Mouse (Mus musculus): ENCODE measurements around the gene Mfsd1. TPM values are rescaled to one million over a fixed set of nuclear protein-coding genes. Genes with fewer than 3 reads are reported as not detected.
A peak's percentile ranks its signal among the peaks of the same experiment; 100 is the strongest.

Gene Mfsd1
- 10 to 100 TPM; 35.4 to 36.9 TPM for total RNA-seq (2021)
- long read RNA-seq, experiment 1, transcript Mfsd1-201 (16 exons, 3,011 nt): major isoform, 41 of 54 reads
- long read RNA-seq, experiment 1, partial matches to known transcripts: 4 of 54 reads
- long read RNA-seq, experiment 1, other reads (novel, unspliced or antisense): 9 of 54 reads
- long read RNA-seq, experiment 2, transcript Mfsd1-201 (16 exons, 3,011 nt): major isoform, 62 of 64 reads
- long read RNA-seq, experiment 2, partial matches to known transcripts: 0 of 64 reads
- long read RNA-seq, experiment 2, other reads (novel, unspliced or antisense): 2 of 64 reads

DNA sequence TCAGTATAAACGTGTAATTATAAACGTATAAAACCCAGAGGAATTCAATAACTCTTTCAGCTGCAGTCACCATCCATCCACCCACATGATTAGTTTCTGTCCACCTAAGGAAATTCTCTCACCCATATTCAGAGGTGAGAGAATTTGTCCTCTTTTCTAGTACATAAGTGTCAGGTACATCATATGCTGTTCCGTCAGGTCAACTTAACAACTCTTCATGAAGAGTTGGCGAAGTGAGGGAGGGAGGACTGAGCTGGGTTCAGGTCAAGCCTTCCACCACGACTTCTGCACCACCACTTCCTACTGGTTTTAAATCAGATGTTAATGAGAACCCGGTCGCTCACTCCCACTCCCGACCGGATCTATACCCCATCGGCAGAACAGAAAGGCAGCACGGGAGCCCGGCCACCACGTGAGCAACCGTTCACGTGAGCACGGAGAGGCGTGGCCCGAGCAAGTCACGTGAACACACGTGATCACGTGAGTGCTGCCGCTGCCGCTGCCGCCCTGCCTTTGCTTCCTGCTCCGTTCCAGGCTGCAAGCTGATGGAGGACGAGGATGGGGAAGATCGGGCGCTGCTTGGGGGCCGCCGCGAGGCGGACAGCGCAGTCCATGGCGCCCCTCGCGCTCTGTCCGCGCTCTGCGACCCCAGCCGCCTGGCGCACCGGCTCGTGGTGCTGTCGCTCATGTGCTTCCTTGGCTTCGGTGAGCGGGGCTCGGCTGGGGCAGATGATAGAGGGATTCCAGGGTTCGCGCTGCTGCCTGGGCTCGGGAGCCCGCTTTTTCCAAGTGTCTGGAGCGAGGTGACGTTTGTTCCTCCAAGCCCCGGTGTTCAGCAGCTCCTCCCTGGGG is at the start of gene Mfsd1:
TSS of gene Mfsd1 (plus strand) at position 469 of the 852 bp plus-strand sequence.
- DNase-seq (ENCODE audit: low spot score in 2 of 2): peak; percentile 81 to 84

DNA sequence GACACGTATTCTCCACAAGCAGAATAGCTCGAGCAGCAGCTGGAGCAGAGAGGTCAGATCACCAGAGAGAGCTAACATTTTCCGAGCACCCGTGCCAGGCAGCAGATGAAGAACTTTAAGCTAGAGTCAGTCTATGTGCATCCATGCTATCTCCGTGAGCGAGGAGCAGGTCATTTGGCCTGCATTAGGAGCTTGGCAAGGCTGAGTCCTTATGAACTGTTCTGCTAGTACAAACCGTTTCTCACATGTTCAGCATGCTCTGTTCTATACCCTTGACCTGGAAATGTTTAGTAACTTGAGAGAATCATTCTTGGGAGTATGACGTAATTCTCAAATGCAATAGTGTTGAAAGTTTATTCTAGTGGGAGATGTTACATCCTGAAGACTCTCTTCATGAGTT is 38.9 kb upstream of the Mfsd1 start:
- no peak for DNase-seq (ENCODE audit: low spot score in 2 of 2)

DNA sequence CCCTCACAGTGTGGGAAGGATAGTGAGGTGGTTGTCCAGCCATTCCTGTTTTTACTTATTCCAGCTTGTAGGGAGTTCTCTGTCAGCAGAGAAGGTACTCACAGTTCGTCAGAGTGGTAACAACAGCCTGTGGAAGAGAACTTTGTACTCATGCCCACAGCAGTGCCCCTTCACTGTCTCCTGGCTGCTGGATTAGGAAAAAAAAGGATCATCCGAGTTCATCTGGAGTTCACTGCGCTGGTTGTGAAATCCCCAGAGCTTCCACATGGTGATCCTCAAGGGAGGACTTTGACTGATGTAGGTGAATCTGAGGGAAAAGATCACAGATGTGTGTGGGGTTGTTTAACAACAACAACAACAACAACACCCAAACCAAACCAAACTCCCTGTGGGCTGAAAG is 31.3 kb upstream of the Mfsd1 start:
- DNase-seq (ENCODE audit: low spot score in 2 of 2): no peak

DNA sequence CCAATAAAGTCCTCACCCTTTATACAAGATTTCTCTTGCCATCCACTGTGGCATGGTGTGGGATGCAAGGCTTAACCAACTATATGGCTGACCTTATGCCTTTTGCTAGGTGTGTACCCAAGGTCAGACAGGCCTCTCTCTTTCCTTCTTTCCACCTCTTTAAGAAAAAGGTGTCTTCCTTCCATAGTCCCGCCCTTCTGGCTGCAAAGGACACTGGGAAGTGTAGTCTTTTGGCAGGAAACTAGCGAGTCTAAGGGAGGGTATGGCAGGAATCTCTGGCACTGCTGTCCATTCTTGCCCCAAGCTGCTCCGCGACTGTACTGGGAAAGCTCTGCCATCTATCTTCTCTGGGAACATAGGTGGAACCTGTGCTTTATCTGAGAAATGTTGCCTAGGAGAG is 29.3 kb upstream of the Mfsd1 start:
- no peak for DNase-seq (ENCODE audit: low spot score in 2 of 2)

DNA sequence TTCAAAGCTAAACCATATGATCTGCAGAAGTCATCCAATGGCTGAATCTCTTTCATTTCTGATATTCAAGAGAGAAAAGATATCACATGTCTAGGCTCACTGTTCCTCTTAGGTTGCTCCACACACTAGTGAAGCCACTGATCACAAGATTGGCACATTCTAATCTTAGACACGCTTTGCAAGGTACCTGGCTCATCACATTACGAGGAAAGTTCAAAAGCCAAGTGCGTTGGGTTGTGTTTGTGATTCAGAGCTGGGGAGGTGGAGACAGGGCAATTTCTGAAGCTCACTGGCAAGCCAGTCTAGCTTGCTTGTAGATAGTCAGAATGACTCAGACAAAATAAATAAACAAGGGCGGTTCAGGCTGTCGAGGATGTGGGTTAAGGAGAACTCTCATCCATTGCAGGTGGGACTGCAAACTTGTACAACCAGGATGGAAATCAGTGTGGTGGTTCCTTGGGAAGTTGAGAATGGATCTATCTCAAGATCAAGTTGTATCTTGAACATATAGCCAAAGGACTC is 28.6 kb upstream of the Mfsd1 start:
- DNase-seq (ENCODE audit: low spot score in 2 of 2): no peak

DNA sequence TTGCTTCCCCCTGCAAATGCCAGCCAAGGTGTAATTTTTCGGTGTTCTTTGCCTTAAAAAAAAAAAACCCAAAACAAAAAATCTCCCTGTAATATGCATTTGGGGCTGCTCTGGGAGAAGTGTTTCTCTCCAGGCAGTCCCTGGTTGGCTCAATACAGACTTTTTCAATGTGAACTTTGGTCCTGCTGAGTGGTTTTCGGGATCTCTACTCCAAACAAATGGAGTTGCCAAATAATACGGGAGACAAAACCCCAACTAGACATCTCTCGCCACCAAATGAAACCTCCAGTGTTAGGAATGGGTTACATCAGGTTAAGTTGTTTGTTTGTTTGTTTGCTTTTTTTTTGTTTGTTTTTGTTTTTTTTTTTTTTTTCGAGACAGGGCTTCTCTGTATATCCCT is 27.3 kb upstream of the Mfsd1 start:
- DNase-seq (ENCODE audit: low spot score in 2 of 2): no peak

DNA sequence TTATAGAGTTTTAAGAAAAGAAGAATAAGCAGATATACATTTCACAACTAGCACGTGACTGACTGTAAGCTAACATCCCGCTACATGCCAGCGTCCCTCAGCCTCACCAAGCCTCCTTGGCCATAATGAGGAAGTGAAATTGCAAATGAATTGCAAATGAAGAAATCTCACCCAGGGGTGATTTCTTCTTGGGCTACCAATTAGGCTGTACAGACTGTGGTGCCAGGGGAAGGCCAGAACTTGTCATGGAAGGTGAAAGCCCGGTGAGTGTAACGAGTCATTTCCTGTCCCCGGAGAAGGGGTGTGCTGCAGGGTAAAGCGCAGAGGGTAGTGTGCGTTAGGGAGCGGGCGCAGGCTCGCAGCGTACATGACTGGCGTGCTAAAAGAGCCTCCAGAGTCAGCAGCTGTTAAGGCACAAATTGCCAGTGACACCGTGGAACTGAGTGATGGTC is 25.3 kb upstream of the Mfsd1 start:
- DNase-seq (ENCODE audit: low spot score in 2 of 2): no peak

DNA sequence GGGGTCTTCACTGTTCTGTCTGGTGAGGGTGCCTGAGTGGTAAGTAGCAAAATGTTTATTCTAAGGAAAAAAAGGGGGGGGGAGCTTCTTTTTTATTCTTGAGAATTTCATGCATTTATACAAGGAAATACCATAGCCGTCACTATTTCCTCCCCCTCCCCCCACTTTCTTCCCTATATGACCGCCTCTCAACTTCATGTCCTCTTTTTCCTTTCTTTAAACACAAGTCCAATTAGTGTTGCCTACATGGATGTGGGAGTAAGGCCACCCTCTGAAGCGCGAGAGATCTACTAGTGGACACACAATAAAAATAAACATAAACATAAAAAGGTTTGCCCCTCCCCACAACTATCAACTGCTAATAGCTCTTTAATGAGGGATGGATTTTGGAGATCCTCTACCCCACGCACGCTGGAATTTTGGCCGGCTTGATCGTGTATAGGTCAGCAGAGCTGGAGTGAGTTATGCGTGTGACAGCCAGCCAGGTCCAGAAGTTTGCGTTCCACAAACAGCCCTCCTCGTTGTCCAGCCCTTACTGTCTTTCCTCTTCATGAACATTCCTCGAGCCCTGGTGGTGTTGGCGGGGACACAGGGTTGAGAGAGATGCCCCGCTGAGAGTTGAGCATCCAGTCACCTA is 24.7 kb upstream of the Mfsd1 start:
- DNase-seq (ENCODE audit: low spot score in 2 of 2): no peak

DNA sequence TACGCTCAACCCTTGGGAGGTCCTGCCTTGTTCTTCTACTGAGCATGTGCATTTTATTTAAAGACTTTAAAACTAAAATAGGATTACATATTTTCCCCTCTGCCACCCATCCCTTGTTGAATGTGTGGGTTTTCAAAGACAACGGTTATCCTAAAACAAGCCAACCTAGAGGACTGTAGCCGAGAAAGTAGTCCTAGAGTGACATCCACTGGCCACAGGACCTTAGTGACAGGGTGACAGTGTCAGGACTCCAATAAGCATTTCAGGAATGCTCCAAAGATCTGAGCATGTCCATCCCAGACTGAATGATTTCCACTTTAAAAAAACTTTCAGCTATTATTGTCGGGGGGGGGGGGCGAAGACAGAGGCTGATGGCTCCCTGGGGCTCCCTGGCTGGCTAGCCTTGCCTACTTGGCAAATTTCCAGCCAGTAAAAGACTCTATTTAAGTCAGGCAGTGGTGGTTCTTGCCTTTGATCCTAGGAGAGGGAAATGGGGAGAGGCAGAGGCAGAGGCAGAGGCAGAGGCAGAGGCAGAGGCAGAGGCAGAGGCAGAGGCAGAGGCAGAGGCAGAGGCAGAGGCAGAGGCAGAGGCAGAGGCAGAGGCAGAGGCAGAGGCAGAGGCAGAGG is 17.7 kb upstream of the Mfsd1 start:
- DNase-seq (ENCODE audit: low spot score in 2 of 2): no peak

DNA sequence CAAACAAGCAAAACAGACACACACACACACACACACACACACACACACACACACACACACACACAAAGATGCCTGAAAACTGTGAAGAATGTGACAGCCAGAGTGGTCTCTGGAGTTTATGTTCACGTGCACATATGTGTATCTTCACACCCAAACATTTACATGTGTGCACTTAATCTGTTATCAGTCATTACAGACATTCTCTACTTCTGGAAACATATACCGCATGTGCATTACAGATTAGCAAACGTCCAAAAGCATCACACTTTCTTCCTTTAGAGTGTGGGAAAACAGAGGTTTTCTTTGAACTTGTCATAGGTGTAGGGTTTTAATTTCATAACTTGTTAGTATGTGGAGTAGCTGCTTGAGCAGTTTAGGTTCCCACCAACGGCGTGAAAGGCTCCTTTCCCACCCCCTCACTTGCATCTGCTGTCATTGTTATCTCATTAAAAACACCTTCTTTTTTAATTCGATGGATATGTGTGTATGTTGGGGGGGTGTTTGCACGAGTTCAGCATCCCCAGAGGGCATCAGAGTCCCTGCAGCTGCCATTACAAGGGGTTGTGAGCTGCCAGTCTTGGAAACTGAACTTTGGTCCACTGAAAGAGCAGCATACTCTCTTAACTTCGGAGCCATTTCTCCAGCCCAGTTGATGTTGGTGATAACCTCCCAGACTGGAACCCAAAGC is 16.9 kb upstream of the Mfsd1 start:
- no peak for DNase-seq (ENCODE audit: low spot score in 2 of 2)

DNA sequence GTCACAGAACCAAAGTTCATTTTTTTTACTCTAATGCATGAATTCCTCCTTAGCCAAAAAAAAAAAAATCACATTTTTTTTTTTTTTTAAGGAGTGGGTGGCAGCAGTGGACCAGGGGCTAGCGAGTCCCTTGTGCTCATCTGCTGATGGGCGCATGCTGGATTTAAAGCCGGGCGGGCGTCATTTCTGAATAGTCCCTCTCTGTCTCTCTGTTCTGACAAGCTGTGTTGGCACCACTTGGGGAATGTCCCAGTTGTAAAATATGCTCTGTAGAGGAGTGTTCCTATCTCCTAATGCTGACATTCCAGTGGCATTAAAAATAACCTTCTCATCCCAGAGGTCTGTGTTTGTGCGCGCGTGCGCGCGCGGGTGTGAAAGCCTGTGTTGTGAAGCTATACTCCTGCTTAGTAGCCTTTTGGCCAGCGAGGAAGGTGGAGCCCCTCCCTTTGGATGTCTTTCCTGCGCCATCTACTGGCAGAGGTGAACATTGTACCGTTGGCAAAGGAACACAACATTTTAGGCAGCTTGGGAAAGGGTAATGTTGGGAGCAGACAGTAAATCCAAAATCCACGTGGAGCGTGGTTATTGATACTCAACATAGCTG is 14.4 kb upstream of the Mfsd1 start:
- peak; percentile 37 to 61 for DNase-seq (ENCODE audit: low spot score in 2 of 2)

DNA sequence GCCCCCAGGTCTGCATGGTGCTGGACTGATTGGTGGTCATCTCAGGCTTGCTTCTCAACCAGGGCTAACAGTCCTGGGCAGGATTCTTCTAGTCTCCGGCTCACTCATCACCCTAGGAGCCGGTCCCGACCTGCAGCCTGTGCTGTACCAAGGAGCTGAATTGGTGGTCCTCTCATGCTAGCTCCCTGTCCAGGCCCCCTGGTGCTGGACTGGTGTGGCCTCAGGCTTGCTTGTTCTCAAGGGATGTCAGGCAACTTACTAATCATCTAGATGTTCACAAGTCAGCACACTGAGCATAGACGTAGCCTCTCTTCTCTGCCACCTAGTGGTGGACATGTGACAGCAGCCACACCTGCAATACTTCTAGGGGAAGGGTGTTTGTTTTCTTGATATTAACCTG is 9.6 kb upstream of the Mfsd1 start:
- DNase-seq (ENCODE audit: low spot score in 2 of 2): no peak

DNA sequence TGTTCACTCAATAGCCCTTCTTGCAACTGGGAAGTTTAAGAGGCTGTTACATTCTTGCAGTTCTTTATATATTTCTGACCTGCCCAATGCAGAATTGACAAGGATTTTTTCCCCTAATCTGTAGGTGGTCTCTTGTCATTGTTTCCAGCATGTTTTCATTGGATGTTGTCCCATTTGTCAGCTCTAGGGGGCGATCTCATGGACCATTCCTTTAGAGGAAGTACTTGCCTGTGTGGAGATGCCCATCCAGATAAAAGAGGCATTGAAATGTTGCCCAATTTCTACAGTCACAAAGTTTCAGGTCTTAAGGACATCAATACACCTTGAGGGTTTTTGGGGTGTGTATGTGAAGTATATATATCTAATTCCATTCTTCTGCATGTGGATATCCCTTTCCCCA is 9.0 kb upstream of the Mfsd1 start:
- no peak for DNase-seq (ENCODE audit: low spot score in 2 of 2)

DNA sequence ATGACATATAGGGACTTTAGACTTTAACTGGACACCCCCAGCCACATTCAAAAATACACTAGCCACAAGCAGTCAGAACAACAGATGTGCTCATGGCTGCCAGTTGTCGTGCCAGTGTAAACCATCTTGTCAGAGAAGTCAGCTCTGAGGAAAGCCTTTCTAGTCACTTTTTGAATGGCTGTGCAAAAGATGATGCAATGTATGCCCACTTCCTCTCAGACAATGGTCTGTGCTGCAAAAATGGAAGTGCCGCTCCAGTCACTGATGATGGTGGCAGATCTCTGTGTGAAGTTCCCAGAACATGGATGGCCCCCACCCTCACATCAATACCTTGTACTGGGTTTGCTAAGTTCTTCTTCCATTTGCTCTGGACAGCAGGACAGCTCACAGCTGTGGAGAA is 6.3 kb upstream of the Mfsd1 start:
- DNase-seq (ENCODE audit: low spot score in 2 of 2): no peak

DNA sequence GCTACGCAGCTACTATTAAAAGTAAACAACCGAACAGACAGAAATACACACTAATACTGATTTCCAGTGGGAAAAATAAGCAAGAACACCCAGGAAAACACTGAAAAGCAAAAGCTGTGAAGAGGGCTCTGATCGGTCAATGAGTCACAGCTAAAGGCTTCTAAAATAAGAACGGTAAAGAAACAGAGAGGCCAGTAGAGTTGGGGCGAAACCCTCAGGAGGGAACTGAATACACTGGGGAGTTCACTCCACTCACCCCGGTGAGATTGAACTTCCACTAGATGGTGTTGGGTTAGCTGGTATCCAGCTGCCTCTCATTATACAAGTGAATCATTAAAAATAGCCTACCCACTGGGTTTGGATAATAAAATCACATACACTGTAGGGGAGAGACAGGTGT is 5.8 kb upstream of the Mfsd1 start:
- no peak for DNase-seq (ENCODE audit: low spot score in 2 of 2)

DNA sequence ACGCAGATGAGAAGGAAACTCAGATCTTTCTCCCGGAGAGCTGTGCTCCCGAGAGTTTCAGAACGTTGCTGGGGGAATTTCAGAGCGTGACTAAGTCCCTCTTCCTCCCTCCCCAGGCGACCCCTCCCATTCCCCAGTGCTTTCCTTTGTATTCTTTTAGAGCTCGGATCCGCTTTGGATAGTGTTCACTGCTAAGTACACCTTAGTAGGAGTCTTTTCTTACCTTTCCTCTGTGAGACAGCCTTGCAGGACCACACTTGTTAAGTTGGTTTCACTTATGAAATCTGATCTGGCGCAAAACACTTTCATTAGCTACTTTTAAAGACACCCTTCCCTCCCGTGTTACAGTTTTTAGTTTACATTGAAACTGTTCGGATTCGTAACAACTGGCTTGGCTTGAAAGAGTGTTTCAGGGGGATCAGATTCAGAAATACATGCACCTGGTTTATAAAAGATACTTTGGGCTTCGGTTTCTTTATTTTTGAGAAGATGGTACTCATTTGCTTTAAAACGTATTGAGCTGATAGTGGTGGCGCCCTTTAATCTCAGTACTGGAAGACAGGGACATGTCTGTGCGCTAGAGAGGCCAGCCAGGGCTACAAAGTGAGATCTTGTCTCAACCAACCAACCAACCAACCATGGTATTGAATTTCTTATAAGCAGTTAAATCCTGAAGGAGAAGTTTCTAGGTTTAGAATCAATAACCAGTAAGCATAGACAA is 744 bp downstream of the Mfsd1 start:
- no peak for DNase-seq (ENCODE audit: low spot score in 2 of 2)

DNA sequence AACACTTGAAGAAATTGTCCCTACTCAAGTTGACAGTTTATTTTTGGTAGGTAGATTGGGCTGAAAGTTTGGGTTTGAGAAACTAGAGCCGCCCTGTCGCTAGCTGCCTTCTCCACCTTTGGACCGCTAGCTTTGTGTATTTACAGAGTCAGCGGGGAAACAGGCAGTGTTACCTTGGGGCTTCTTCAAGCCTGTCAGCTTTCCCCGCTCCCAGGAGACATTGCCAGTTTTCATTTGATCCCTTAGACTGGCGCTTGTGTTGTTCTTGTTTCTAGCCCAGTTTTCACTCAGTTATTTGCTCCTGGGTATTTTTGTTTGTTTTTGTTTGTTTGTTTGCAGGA is 1.3 kb downstream of the Mfsd1 start:
- no peak for DNase-seq (ENCODE audit: low spot score in 2 of 2)

DNA sequence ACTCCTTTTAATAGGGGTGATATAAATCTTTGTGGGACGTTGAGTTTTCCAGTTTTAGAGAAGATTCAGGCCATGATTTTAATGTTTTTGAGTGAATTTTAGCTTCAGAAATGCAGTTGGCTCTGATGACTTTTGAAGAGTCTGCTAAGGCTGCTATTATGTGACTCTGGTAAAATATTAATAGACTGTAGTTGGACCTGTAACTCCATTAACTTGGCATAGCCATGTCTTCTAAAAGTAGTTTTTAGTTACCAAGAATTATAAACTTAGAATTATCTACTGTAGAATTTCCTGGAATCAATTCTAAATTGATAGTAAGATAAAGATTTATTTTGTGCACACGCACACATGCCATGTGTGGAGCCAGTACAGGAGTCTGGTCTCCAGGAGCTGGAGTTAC is 4.0 kb downstream of the Mfsd1 start:
- DNase-seq (ENCODE audit: low spot score in 2 of 2): no peak

DNA sequence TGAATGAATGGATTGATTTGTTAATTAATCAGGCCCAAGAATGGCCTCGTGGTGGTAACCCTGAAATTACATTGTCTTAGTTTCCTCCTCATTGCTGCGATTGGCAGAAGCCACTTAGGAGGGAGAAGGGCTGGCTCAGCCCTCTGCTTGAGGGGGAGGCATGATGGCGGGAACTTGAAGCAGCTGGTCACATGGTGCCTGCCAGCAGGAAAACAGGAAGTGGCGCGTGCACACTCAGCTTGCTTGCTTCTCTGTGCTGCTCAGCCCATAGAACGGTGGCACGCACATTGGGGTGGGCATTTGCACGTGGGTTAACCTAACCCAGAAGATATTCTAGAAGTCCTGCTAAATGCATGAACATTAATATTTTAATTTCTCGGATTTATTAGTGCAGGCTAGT is 4.9 kb downstream of the Mfsd1 start:
- no peak for DNase-seq (ENCODE audit: low spot score in 2 of 2)

DNA sequence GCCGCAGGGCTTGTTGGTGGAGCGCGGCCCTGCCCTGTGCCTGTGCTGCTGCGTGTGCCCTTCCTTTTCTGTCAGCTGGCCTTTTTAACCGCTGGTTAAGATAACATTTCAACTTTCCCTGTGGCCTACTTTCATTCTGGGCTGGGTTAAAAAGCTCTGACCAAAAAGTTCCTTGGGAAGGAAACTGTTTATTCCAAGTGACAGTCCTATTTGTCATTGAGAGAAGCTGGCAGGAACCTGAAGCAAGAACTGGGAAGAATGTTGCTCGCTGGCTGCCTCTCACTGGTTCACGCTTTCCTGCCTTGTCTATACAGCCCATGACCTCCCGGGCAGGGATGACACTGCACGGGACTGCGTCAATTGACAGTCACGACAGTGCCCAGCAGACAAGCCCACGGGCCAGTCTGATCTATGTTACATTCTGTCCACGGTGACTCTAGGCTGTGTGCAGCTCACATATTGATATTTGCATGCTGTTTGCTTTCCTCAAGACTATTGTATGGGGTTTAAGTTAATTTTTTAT is 19.1 kb downstream of the Mfsd1 start:
- no peak for DNase-seq (ENCODE audit: low spot score in 2 of 2)
